Mouse (Mus musculus) CD8-positive naive resting alpha-beta T cell, adult 2 months (primary cell): ENCODE data around the gene Nmnat2.

Experiments
- DNase-seq, 2 experiments: peaks; one replicate each; pipeline ENCODE4 v3.0.0; 2022; ENCODE audit warnings: low read depth in 2 of 2, low spot score in 2 of 2

Nmnat2 gene

DNA sequence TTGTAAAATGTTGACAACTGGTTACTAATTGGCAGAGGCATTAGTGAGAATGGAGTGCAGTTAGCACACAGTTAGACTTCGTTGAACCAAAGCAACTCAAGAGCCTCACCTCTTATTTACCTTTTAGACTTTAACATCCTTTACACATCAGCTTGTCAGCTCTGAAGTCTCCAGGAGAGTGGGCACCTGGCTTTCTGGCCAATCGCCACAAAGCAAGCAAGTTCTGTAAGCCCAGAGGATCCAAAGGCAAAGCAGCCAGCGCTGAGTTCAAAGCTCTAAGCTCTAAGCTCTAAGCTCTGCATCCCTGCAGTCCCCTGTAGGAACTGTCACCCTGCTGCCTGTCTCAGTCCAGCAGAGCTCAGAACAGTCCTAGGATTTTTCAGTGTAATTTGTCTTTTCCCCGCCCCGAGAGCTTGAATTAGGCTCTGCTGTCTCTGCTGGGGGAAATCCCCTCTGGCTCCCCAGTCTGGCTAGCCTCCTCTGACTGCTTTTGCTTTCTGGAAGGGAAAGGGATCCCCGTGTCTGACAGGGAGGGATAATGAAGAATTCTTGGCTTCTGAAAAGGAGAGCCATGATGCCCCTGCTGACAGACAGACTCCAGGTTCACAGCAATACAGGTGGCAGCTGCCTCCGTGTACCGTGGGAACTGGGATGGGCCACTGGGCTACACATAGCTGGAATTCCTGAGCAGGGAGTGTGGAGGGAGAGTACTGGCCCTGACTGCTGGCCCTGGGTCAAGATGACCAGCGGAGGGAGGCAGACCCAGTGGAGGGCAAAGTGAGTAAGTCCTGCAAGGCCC is 136.8 kb downstream of the Nmnat2 start:
- DNase-seq: no peak

DNA sequence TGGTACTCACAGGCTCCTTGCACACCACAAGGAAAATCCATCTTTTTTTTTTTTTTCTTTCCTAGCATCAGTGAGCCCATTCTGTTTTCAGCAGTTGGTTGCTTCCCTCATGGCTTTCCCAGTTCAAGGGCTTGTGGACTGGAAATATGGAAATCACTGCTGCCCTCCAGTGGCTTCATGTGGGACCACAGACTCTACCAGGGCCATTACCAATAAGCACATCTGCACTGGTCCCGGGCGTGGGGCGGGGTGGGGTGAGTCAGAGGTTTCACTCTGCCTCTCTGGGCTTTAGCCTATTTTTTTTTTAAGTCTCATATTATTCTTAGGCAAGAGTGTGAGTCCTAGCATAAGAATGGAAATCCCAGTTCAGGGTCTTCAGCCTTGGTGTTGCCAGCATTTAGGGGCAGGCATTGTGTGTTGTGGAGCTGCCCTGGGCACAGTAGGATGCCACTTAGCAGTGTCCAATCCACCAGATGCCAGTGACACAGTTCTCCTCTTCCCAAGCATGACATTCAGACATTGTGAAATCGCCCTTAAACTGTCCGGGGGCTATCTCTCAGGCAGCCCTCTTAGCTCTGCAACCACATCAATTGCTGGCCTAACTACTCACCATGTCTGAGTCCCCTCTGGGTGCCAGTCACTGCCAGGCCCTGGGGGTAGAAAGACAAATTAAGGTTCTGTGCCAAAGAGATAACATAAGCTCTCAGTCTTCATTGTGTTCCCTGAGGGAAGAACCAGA is 137.6 kb downstream of the Nmnat2 start:
- peak in 1 of 2 experiments; percentile 31 for DNase-seq

DNA sequence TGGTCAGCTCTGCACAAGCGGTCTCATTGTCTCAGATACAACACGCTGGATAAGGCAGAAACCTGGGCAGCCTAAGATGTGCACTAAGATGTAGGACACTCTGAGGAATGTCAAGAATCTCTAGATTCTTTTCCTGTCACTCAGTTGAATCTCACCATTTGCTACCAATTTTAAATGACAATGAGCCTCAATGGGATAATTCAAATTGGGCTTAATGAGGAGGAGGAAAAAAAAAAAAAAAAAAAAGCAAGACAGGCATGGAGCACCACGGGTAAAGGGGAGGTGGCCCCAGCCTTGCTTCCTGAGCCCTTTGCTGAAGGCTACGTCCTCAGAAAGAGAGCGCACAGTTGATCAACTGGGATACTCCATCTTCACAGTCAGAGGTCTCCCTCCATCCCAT is 138.4 kb downstream of the Nmnat2 start:
- no peak for DNase-seq

DNA sequence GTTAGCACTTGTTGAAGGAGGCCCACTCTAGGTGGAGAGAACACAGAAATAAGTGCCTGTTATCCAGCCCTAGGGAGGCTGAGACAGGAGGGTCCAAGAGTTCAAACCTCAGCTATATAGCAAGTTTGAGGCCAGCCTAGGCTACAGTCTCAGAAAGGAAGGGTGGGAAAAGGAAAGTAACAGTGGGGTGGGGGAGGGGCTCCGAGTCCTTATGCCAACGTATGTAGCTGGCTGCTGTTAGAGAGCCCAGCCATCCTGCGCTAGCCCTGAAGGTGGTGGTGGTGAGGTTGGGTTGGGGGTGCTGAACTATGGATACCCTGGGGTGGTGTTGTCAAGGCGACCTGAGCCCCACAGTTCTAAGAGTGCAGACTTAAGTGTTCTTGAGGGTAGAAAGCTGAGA is 138.8 kb downstream of the Nmnat2 start:
- DNase-seq: no peak

DNA sequence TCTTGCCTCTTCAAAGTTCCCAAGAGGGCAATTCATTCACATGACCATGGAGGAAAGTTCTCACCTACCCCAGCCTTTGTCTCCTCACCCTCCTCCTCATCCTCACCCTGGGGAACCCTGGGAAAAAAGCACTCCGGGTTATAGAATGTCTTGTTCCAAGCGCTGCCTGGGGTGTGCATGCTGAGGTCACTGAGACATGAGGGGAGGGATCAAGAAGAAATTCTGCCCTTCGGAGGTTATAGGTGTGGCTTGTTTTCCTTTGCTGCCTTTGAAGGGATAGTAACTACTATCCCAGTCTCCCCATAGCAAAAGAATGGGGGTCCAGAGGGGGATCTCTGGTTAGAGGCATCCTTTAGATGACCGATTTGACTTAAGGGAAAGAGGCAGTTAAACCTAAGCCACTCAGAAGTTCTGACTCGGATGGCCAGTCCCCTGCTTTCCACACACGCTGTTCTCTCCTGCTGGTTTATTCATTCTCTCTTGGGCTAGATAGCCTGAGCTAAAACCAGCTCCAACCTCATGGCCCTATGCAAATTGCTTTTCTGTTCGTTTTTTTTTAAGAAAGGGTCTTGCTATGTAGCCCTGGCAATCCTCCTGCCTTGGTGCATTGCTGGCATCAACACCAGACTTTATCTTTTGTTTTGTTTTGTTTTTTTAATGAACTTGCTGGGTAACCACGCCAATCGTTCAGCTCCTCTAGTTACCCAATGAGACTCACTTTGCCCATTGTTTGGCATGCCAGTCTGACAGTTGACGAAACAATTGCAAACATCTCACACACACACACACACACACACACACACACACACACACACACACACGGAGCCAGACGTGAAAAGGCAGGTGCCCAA is 139.7 kb downstream of the Nmnat2 start:
- DNase-seq: no peak

DNA sequence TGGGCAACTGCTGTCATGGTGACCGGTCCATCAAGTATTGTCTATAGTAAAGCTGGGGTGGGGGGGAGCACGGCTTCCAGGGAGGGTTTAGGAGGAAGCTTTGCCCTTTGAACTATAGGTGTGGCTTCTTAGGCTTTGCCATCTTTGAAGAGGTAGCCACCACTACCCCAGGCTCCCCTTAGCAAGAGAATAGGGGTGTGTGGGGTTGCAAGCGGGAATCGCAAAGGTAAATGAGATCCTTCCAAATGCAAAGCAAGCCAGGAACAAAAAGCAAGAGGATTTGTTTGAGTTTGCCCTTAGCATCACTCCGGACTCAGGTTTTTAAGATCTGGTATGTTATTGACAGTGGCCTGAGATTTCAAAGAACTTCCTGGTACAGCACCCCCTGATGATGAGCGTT is 140.5 kb downstream of the Nmnat2 start:
- DNase-seq: no peak

DNA sequence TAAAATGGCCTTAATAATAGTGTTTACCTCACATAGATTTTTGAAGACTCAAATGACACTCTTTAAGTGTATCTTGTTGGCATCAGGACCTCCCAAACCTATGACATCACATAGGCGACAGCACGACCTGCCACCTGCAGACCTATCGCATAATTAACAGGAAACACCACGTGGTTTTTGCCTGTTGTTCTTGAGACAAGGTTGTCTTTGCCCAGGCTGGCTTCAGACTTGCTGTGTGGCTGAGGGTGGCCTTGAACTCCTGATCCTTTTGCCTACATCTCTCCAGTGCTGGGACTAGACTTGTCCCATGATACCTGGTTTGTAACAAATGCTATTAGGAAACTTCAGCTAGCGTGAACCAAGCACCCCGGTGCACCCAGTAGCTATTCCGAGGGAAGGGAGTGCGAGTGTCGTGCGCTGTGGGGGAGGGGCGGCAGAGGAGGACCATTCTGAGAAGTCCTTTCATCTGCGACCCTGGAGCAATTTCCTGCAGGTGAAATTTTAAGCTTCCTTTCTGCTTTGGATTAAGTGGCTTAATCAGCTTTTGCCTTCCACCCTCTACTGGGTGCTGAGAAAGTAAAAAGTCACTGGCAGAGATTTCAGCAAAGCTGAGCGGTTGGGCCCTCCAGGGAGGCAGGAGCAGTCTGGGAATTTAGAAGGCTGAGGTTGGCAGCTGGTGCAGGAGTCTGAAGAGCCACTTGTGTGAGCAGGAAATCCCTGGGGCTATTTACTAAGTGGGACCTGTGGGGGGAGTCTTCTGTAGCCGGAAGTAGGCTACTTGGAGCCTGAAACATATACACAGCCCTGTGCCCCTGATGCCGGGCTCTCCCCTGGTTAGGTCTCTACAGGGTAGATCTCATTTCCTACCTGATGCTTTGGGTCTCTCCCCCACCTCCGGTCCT is 141.3 kb downstream of the Nmnat2 start:
- DNase-seq: no peak

DNA sequence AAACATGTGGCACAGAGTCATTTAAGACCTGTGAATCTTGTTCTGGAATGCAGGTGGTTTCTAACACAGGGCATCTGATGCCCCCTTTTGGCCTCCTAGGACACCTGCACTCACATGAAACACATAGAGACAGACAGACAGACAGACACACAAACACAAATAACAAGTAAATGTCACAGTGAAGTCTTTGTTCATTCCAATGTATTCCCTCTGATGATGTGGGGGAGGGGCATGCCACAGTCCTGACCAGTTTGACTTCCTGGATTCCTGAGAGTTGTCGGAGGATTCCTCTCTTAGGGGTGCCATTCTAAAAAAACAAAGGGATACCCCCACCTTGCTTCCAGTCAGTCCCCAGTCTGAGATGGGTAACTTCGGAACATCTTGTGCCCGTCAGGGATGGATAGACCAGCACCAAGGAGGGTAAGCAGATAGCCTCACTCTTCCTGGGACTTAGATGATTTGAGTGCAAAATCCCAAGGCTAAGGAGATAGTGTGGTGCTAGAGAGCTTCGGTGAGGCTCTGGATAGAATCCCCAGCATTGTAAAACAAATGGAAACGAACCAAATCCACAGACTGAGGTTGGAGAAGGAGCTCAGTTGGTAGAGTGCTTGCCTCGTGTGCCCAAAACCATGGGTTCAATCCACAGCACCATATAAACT is 142.4 kb downstream of the Nmnat2 start:
- no peak for DNase-seq

DNA sequence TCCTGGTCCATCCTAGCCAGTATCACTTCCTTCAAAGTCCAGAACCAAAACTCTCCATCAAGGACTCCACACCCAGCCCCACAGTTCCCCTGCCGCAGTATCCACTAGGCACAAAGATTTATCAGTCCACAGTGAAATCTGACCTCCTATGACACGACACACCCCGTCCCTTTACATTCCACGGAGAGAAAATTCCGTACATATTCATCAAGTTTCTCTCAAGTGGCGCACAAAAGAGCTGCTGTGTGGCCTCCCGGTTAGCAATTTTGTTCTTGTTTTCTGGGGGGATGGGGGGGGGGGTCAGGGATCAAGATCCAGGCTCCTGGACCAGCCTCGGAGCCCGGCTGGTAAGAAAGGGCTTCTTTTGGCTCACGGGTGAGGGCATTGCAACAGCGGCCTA is 143.8 kb downstream of the Nmnat2 start:
- DNase-seq: no peak

DNA sequence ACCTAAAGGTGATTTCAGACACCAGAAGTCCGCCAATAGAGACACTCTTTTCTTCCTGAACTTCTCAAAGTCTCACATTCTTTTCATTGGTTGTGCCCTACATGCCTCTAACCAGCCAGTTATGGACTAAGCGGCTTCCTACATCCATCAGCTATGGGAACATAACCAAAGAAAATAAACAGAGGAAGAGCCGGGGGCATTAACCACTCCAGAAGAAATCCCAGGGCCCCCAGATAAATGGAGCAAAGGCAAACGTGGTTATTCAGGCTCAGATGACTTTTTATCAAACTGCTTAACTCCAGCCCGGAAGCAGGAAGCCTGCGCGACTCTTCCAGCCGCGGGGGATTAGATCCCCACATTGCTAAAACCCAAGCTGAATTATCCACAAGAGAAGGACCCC is 146.1 kb downstream of the Nmnat2 start:
- DNase-seq: no peak

DNA sequence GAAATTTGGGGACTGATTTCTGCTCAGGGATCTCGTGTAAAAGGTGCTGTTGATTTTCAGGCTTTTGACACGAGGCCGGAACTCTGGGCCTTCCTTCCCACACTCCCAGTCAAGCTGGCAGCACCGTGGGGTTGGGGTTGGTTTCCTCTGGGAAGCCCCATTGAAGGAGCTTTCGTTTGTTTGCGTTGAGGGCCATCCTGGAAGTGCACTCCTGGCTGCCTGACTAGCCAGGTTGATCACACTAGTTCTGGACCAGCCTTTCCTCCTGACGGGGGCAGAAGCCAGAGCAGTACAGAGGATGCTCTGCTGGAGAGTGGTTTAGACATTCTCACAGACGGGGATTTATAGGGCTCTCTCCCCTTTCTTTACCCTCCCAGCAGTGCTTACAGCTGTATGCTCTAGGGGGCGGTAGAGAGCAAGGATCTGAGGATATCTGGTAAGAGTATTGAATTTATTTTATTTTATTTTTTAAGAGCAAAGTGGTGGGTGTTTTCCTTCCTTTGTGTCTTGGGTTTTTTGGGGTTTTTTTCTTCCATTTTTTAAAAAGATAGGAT is 146.6 kb downstream of the Nmnat2 start:
- DNase-seq: peak; percentile 30 to 49

DNA sequence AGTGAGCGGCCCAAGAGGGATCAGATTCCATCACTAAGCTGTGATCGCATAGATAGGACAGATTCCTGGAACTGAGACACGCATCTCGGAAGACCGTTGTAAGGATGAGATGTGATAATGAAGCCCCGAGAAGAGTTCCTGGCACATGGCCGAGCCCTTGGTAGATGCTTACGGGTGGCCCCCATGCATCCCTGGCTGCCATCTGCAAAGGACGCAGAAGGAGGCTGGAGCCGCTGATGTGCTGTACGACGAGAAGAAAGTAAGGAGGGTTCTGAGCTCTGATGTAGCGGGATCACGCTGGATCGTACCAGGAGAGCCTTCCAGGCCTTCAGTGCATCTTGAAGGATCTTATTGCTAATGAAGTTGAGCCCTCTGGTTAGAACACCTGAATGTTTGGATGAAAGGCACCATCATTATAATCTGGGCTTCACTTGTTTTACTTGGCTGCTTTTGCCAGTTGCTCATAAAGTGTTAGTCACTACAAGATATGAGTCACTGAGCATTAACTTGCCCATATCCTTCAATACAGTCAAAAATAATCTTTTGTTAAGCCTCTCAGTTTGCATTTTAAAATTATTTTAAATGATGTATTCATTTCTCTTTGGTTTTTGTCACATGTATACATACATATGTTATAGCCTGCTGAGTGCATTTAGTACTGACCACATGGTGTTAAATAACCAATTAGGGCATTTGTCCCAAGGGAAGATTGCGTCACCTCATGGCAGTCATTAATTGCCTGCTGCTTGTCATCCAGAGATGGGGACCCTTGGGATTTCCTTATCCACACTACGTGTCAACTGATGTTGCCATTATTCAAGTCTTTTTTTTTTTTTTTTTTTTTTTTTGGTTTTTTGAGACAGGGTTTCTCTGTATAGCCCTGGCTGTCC is 147.7 kb downstream of the Nmnat2 start:
- DNase-seq: no peak

DNA sequence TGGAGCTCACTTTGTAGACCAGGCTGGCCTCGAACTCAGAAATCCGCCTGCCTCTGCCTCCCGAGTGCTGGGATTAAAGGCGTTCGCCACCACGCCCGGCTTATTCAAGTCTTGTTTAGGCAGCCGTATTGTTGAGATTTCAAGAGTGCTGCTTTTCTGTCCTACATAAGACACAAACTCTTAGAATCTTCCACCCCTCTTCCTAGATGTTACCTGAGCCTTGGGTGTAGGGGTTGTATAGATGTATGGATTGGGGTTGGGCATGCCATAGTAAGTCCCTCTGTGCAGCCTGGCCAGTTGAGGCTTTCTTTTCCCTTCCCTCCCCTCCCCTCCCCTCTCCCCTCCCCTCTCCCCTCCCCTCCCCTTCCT is 148.4 kb downstream of the Nmnat2 start:
- no peak for DNase-seq

DNA sequence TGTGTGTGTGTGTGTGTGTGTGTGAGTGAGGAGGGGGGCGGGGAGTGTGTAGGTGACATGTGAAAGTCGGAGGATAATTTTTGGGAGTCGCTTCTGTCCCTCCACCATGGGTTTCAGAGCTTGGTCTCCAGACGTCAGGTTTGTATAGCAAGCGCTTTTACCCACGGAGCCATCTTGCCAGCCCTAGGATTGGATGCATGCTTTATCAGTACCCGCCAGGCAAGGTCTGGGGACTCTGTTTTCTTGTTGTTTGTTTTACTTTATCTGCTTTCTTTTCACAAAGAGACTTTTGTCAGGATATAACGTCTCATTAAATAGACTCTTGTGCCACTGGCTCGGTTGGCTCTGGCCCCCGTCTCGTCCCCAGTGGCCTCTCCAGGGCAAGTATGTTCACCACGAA is 150.0 kb downstream of the Nmnat2 start:
- no peak for DNase-seq

DNA sequence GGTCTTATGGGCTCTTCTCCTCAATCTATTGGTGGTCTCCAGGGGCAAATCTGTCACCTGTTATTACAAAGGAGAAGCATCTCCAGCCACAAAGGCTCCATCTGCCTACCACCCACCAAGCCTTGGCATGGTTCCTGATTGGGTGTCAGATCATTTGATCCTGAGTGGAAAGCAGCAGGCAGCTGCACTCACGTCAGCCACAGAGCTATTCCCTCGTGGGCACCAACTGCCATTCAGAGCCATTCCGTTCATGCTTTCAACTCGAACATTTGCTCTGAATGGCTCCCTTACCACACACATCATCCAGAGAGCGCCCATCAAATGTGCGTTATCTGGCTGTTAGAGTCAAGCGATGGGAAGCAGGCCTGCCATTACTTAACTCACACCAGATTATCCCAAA is 153.1 kb downstream of the Nmnat2 start:
- no peak for DNase-seq

DNA sequence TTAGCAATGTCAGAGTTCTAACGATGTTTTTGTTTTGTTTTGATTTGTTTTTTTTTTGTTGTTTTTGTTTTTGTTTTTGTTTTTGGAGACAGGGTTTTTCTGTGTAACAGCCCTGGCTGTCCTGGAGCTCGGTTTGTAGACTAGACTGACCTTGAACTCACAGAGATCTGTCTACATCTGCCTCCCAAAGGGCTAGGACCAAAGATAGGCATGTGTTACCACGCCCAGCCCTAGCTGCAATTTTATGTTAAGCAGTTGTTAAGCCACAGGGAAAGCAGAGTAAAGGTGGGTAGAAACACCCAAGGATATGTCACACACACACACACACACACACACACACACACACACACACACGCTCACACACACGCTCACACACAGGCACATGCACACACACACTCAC is 154.6 kb downstream of the Nmnat2 start:
- DNase-seq: no peak

DNA sequence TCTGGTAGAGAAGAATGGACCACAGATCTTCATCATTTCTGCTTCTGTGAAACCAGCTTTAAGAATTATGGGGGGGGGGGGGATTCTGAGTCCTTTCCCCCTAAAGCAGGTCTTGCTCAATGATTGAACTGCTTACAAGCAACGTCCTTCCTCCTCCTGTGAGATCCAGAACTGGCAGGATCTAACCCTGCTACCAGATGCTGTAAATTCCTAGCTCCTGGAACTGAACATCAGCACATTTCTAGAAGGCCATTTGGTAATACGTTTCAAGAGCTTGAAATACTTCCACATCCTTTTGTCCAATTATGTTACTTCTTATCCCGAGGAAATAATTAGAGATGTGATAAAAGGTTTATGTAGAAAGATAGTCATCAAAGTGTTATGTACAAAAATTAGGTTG is 155.0 kb downstream of the Nmnat2 start:
- DNase-seq: no peak

DNA sequence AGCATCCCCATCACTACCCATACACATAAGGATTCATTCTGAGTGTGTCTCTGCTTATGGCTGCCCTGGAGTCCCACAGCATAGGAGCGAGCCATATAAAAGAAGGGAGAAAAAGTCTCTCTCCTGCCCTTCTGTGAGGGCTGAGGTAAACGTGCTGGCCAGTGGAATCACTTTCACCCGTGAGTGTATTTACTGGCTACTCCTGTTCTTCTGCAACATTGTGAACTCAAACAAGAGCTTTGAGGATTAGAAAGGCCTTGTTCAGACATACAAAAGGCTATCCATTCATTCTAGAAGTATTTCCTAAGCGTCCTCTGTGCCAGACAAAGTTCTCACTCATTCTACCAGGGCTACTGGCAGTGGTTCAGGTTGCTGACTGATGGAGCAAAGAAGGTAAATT is 156.8 kb downstream of the Nmnat2 start:
- DNase-seq: no peak

DNA sequence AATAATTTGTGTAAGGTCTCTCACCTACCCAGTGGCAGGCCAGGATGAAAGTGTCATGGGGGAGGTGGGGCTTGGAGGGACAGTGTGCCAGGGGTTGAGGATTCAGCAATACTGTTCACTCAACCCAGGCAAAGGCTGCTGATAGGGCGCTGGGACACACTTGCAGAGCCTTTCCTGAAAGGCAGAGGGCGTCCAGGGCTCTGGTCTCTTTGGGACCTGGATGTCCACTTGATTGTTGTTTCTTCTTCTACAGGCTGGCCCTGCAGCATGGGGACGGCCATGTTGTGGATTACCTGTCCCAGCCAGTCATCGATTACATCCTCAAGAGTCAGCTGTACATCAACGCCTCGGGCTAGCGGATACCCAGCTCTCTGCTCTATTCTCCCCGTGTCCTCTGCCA is 160.5 kb downstream of the Nmnat2 start:
- no peak for DNase-seq
